Mouse (Mus musculus) WW6 (cell line): ENCODE measurements around the gene Gm20877.
"Not testable (repeated sequence)": the region's sequence is repeated elsewhere in the genome, so short reads cannot be mapped to it uniquely, and the experiment has no call there.

ENCODE experiments used
- DNase-seq: peaks from one replicate; pipeline ENCODE4 v3.0.0-alpha.2; 2013; ENCODE audit warnings: low read depth, low spot score

Gm20877 gene

GRCm38 (mm10) chrY:17093573-17093972 is at the start of gene Gm20877:
Gm20877 (plus strand) TSS chrY:17093873.
- DNase-seq, result not testable (repeated sequence)
